Mouse (Mus musculus) brain, embryonic 14.5 days (tissue): ENCODE data around the gene Olfr558.

Source experiments
- CTCF ChIP-seq: fragments of 200-500 bp; IDR thresholded peaks from 2 replicates; pipeline ENCODE4 v1.5.1; 2012; ENCODE audit warnings: inconsistent platforms, mild to moderate bottlenecking, moderate library complexity, borderline replicate concordance; ENCODE audit not compliant: insufficient read depth, insufficient read length; ENCODE audit errors: extremely low read depth
- POLR2A ChIP-seq: fragments of 200-500 bp; IDR thresholded peaks from 2 replicates; pipeline ENCODE4 v1.6.1; 2012; ENCODE audit warnings: mild to moderate bottlenecking, inconsistent platforms, borderline replicate concordance; ENCODE audit not compliant: poor library complexity, insufficient read depth, insufficient read length, severe bottlenecking; ENCODE audit errors: extremely low read depth

DNA sequence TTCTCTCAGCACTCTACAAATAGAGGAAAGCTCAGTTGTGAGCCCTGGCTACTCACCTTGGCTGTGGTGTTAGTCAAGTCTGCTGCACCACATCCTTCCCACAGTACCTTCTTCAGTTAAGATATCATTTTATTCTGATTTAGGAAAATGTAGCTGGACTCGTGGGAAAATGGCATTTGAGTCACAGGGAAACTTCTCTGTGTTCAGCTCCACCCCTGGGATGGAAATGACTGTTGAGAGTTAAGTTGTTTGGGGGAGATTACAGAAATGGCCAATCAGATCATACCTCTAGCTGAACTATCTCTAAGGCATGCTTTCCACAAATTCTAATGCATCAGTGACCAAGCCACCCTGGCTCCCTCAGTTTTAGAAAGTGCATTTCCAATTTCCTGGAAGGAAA lies 17.0 kb downstream of the Olfr558 start, which contains the start of gene Olfr33:
- TF ChIP-seq POLR2A (no peak), CTCF (no peak)
